Mouse (Mus musculus) A20 (cell line): ENCODE data around the gene Osbpl7.

Experiments used
- DNase-seq: peaks from one replicate; pipeline ENCODE4 v3.0.0-alpha.2; 2011; ENCODE audit warnings: low read depth, low spot score

Osbpl7 gene

GRCm38 (mm10) chr11:97050216-97050943 is at the start of gene Osbpl7:
Osbpl7 (plus strand) TSS chr11:97050628.
- peak; percentile 90 for DNase-seq

GRCm38 (mm10) chr11:97003170-97003569 is 47.3 kb upstream of the Osbpl7 start:
- DNase-seq: no peak

GRCm38 (mm10) chr11:97007093-97007794 is 43.2 kb upstream of the Osbpl7 start:
- DNase-seq: no peak

- no peak for DNase-seq
These were observed 41.1 kb upstream of the Osbpl7 start for GRCm38 (mm10) chr11:97009198-97009790.

- no peak for DNase-seq
These were observed 37.2 kb upstream of the Osbpl7 start, which contains the start of gene Sp6 for GRCm38 (mm10) chr11:97013121-97013670. Sp6 (plus strand) TSS chr11:97013394.

- DNase-seq: no peak
These were observed 32.5 kb upstream of the Osbpl7 start for GRCm38 (mm10) chr11:97017696-97018582.

GRCm38 (mm10) chr11:97018583-97019344 is 31.7 kb upstream of the Osbpl7 start:
- DNase-seq: no peak

GRCm38 (mm10) chr11:97019345-97019708 is 31.1 kb upstream of the Osbpl7 start:
- no peak for DNase-seq

- no peak for DNase-seq
These were observed 29.2 kb upstream of the Osbpl7 start for GRCm38 (mm10) chr11:97021121-97021765.

- DNase-seq: peak; percentile 92
These were observed 28.4 kb upstream of the Osbpl7 start for GRCm38 (mm10) chr11:97021873-97022484.

- no peak for DNase-seq
These were observed 25.5 kb upstream of the Osbpl7 start for GRCm38 (mm10) chr11:97024977-97025376.

GRCm38 (mm10) chr11:97025721-97026344 is 24.6 kb upstream of the Osbpl7 start:
- DNase-seq: peak; percentile 91

GRCm38 (mm10) chr11:97029686-97030417 is 20.6 kb upstream of the Osbpl7 start, which contains the start of gene Scrn2:
Scrn2 (plus strand) TSS chr11:97029938.
- peak; percentile 93 for DNase-seq

- no peak for DNase-seq
These were observed 20.0 kb upstream of the Osbpl7 start for GRCm38 (mm10) chr11:97030426-97030825.

- DNase-seq: no peak
These were observed 18.5 kb upstream of the Osbpl7 start for GRCm38 (mm10) chr11:97031977-97032376.

- DNase-seq: no peak
These were observed 17.9 kb upstream of the Osbpl7 start for GRCm38 (mm10) chr11:97032499-97032898.

- DNase-seq: no peak
These were observed 16.6 kb upstream of the Osbpl7 start for GRCm38 (mm10) chr11:97033781-97034180.

GRCm38 (mm10) chr11:97036141-97036540 is 14.3 kb upstream of the Osbpl7 start:
- no peak for DNase-seq
